Mouse (Mus musculus) MEL (cell line): ENCODE results near the gene B130006D01Rik. TPM values are rescaled to one million over a fixed set of nuclear protein-coding genes. Genes with fewer than 3 reads are reported as not detected.
A peak's percentile ranks its signal among the peaks of the same experiment; 100 is the strongest.

Experiments
- DNase-seq: peaks from one replicate; pipeline ENCODE4 v3.0.0; 2011; ENCODE audit warnings: low read depth, low spot score
- H3K27ac ChIP-seq: 2 replicates; pipeline ENCODE4 v1.5.1; 2012; ENCODE audit warnings: low read depth, mild to moderate bottlenecking, control low read depth, low read length, moderate library complexity; ENCODE audit not compliant: control insufficient read depth
- H3K27me3 ChIP-seq, 2 experiments: fragments of 150-350 bp in 1 of 2; sonication (generic) in 1 of 2; 2 replicates each; pipeline ENCODE4 v1.6.1; 2012; ENCODE audit warnings: low read length in 2 of 2, mild to moderate bottlenecking in 2 of 2, improper control_type of control experiment in 1 of 2, moderate library complexity in 1 of 2; ENCODE audit not compliant: insufficient read depth in 2 of 2, control insufficient read depth in 1 of 2
- H3K36me3 ChIP-seq, 2 experiments: 2 replicates each; pipeline ENCODE4 v1.6.1; 2012 to 2014; ENCODE audit warnings: low read length in 2 of 2, improper control_type of control experiment in 1 of 2, inconsistent platforms in 1 of 2, mild to moderate bottlenecking in 1 of 2; ENCODE audit not compliant: insufficient read depth in 2 of 2, control insufficient read depth in 1 of 2
- H3K4me1 ChIP-seq, 2 experiments: fragments of 150-350 bp in 1 of 2; sonication (generic) in 1 of 2; 2 replicates each; pipeline ENCODE4 v1.6.1; 2012; ENCODE audit warnings: low read length in 2 of 2, improper control_type of control experiment in 1 of 2, mild to moderate bottlenecking in 1 of 2; ENCODE audit not compliant: insufficient read depth in 2 of 2, control insufficient read depth in 1 of 2
- H3K4me3 ChIP-seq, 2 experiments: fragments of 150-350 bp in 1 of 2; sonication (generic) in 1 of 2; 2 replicates each; pipeline ENCODE4 v1.5.1; 2012; ENCODE audit warnings: low read depth in 2 of 2, low read length in 2 of 2, mild to moderate bottlenecking in 2 of 2, moderate library complexity in 2 of 2, control low read depth in 1 of 2, improper control_type of control experiment in 1 of 2; ENCODE audit not compliant: control insufficient read depth in 1 of 2, insufficient read depth in 1 of 2
- H3K79me2 ChIP-seq: 2 replicates; pipeline ENCODE4 v1.6.1; 2012; ENCODE audit warnings: mild to moderate bottlenecking, low read length, moderate library complexity; ENCODE audit not compliant: control insufficient read depth, poor library complexity, insufficient read depth
- H3K9ac ChIP-seq: 2 replicates; pipeline ENCODE4 v1.6.1; 2012; ENCODE audit warnings: low read depth, mild to moderate bottlenecking, control low read depth, low read length, moderate library complexity; ENCODE audit not compliant: control insufficient read depth, poor library complexity, severe bottlenecking
- H3K9me3 ChIP-seq: fragments of 150-350 bp; sonication (generic); replicated peaks from 2 replicates; pipeline ENCODE4 v1.6.1; 2012; ENCODE audit warnings: mild to moderate bottlenecking, low read length, improper control_type of control experiment, moderate library complexity; ENCODE audit not compliant: insufficient read depth
- BHLHE40 ChIP-seq: IDR thresholded peaks from 2 replicates; pipeline ENCODE4 v1.6.1; 2012; ENCODE audit warnings: low read depth, mild to moderate bottlenecking, inconsistent platforms, low read length, improper control_type of control experiment, borderline replicate concordance
- CHD1 ChIP-seq: IDR thresholded peaks from 2 replicates; pipeline ENCODE4 v1.6.1; 2012; ENCODE audit warnings: low read depth, mild to moderate bottlenecking, inconsistent platforms, low read length, improper control_type of control experiment
- CHD2 ChIP-seq: IDR thresholded peaks from 2 replicates; pipeline ENCODE4 v1.6.1; 2011; ENCODE audit warnings: low read length, improper control_type of control experiment
- E2F4 ChIP-seq: IDR thresholded peaks from 2 replicates; pipeline ENCODE4 v1.6.1; 2011; ENCODE audit warnings: low read depth, low read length, improper control_type of control experiment, borderline replicate concordance
- ELF1 ChIP-seq: IDR thresholded peaks from 2 replicates; pipeline ENCODE4 v1.6.1; 2014; ENCODE audit warnings: low read depth, mild to moderate bottlenecking, inconsistent platforms, low read length, improper control_type of control experiment, moderate library complexity
- EP300 ChIP-seq, 2 experiments: IDR thresholded peaks; 2 replicates each; pipeline ENCODE4 v1.6.1; 2011; ENCODE audit warnings: improper control_type of control experiment in 2 of 2, low read length in 2 of 2, low read depth in 1 of 2, mild to moderate bottlenecking in 1 of 2
- GATA1 ChIP-seq: IDR thresholded peaks from 2 replicates; pipeline ENCODE4 v1.6.1; 2011; ENCODE audit warnings: low read depth, low read length, improper control_type of control experiment
- HCFC1 ChIP-seq: IDR thresholded peaks from 2 replicates; pipeline ENCODE4 v1.6.1; 2012; ENCODE audit warnings: low read depth, mild to moderate bottlenecking, inconsistent platforms, low read length, improper control_type of control experiment, moderate library complexity
- JUND ChIP-seq: IDR thresholded peaks from 2 replicates; pipeline ENCODE4 v1.6.1; 2011; ENCODE audit warnings: low read depth, mild to moderate bottlenecking, improper control_type of control experiment, low read length
- KAT2A ChIP-seq: conservative IDR thresholded peaks from 2 replicates; pipeline ENCODE4 v1.6.1; 2012; ENCODE audit warnings: low read depth, low read length, improper control_type of control experiment, inconsistent platforms
- MAX ChIP-seq: IDR thresholded peaks from 2 replicates; pipeline ENCODE4 v1.6.1; 2011; ENCODE audit warnings: low read length, improper control_type of control experiment
- MAZ ChIP-seq: IDR thresholded peaks from 2 replicates; pipeline ENCODE4 v1.6.1; 2012; ENCODE audit warnings: low read depth, mild to moderate bottlenecking, inconsistent platforms, low read length, improper control_type of control experiment
- MYC ChIP-seq: IDR thresholded peaks from 2 replicates; pipeline ENCODE4 v1.6.1; 2011; ENCODE audit warnings: low read depth, mild to moderate bottlenecking, low read length, improper control_type of control experiment, moderate library complexity
- NELFE ChIP-seq: IDR thresholded peaks from 2 replicates; pipeline ENCODE4 v1.6.1; 2011; ENCODE audit warnings: low read depth, low read length, improper control_type of control experiment
- NRF1 ChIP-seq: IDR thresholded peaks from 2 replicates; pipeline ENCODE4 v1.6.1; 2014; ENCODE audit warnings: low read depth, mild to moderate bottlenecking, inconsistent platforms, low read length, improper control_type of control experiment, moderate library complexity; ENCODE audit not compliant: poor library complexity, insufficient read depth, severe bottlenecking
- POLR2A ChIP-seq, 2 experiments: IDR thresholded peaks; 2 replicates each; pipeline ENCODE4 v1.6.1; 2011 to 2012; ENCODE audit warnings: low read length in 2 of 2, mild to moderate bottlenecking in 2 of 2, control low read depth in 1 of 2, improper control_type of control experiment in 1 of 2, low read depth in 1 of 2, moderate library complexity in 1 of 2; ENCODE audit not compliant: control insufficient read depth in 1 of 2, insufficient read depth in 1 of 2, poor library complexity in 1 of 2
- POLR2AphosphoS2 ChIP-seq: IDR thresholded peaks from 2 replicates; pipeline ENCODE4 v1.6.1; 2011; ENCODE audit warnings: low read length, improper control_type of control experiment
- POLR2AphosphoS5 ChIP-seq: IDR thresholded peaks from 2 replicates; pipeline ENCODE4 v1.6.1; 2012; ENCODE audit warnings: low read depth, borderline replicate concordance, mild to moderate bottlenecking, inconsistent platforms, low read length, moderate library complexity, mixed read lengths
- RCOR1 ChIP-seq: IDR thresholded peaks from 2 replicates; pipeline ENCODE4 v1.6.1; 2012; ENCODE audit warnings: low read depth, mild to moderate bottlenecking, inconsistent platforms, low read length, improper control_type of control experiment
- SIN3A ChIP-seq: IDR thresholded peaks from 2 replicates; pipeline ENCODE4 v1.6.1; 2012; ENCODE audit warnings: low read length, improper control_type of control experiment, inconsistent platforms
- SMC3 ChIP-seq: IDR thresholded peaks from 2 replicates; pipeline ENCODE4 v1.6.1; 2011; ENCODE audit warnings: low read depth, low read length, improper control_type of control experiment
- TAL1 ChIP-seq: IDR thresholded peaks from 2 replicates; pipeline ENCODE4 v1.6.1; 2012; ENCODE audit warnings: mild to moderate bottlenecking, inconsistent platforms, low read length, moderate library complexity, mixed read lengths
- TBP ChIP-seq: IDR thresholded peaks from 2 replicates; pipeline ENCODE4 v1.8.0; 2011; ENCODE audit warnings: low read depth, low read length, improper control_type of control experiment
- TCF12 ChIP-seq: IDR thresholded peaks from 2 replicates; pipeline ENCODE4 v1.6.1; 2014; ENCODE audit warnings: low read depth, mild to moderate bottlenecking, inconsistent platforms, low read length, improper control_type of control experiment, moderate library complexity
- USF2 ChIP-seq, 2 experiments: IDR thresholded peaks; 2 replicates each; pipeline ENCODE4 v1.6.1; 2011 to 2012; ENCODE audit warnings: improper control_type of control experiment in 2 of 2, low read length in 2 of 2, borderline replicate concordance in 1 of 2, inconsistent platforms in 1 of 2, low read depth in 1 of 2, mild to moderate bottlenecking in 1 of 2; ENCODE audit not compliant: insufficient read depth in 1 of 2
- ZC3H11A ChIP-seq: IDR thresholded peaks from 2 replicates; pipeline ENCODE4 v1.6.1; 2012; ENCODE audit warnings: low read depth, mild to moderate bottlenecking, inconsistent platforms, low read length, improper control_type of control experiment
- ZKSCAN1 ChIP-seq: IDR thresholded peaks from 2 replicates; pipeline ENCODE4 v1.6.1; 2012; ENCODE audit warnings: low read depth, mild to moderate bottlenecking, inconsistent platforms, low read length, improper control_type of control experiment, moderate library complexity
- ZMIZ1 ChIP-seq: IDR thresholded peaks from 2 replicates; pipeline ENCODE4 v1.6.1; 2012; ENCODE audit warnings: low read depth, mild to moderate bottlenecking, inconsistent platforms, low read length, improper control_type of control experiment, moderate library complexity
- ZNF384 ChIP-seq: IDR thresholded peaks from 2 replicates; pipeline ENCODE4 v1.6.1; 2012; ENCODE audit warnings: low read depth, mild to moderate bottlenecking, inconsistent platforms, low read length, improper control_type of control experiment
- polyA plus RNA-seq, 2 experiments: library from polyadenylated mRNA; stranded (reverse) in 1 of 2; unstranded in 1 of 2; fragments of >175 nt in 1 of 2; fragments of >200 nt in 1 of 2; gene quantifications; 2 replicates each; pipeline versions ENCODE4 v1.2.1 to v1.2.4; 2012; ENCODE audit warnings: low replicate concordance in 2 of 2, low read depth in 1 of 2; ENCODE audit not compliant: insufficient read length in 2 of 2, insufficient read depth in 1 of 2, missing spikeins in 1 of 2
- total RNA-seq: library from RNA; depleted of rRNA; stranded (reverse); fragments of 300-350 nt; gene quantifications from 2 replicates; pipeline ENCODE4 v1.2.3, GENCODE M21; 2012

Gene B130006D01Rik
- total and polyA plus RNA-seq, 3 experiments = 0.11 to 0.73 TPM; not detected in 1

DNA sequence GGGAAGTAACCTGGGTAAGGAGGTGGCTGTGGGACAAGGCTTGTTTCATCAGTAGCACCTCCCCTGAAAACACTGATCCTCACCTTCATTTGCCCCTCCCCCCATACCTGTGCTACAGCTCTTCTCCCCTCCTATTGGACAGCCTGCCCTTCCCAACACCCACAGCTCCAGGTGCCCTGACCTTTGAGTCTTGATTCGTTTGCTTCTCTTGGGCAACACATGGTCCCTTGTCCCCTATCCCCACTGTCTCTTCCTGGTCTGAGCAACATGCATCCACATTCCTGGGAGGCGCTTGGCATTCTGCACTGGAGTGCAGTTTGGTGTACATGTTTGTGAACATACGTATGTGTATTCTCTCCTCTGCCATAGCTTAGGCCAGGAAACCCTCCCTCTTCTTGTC, 40.4 kb upstream of the B130006D01Rik start:
- Histone ChIP-seq H3K4me3 (no peak overlapping the region), H3K9me3 (no peaks in the 10 kb centered on the region), H3K4me1 (peaks cover 2 to 12% of the 10 kb centered on the region in 2 experiments; a peak in 2 of 4 replicates), H3K27ac (no peak overlapping the region), H3K79me2 (no peaks in the 10 kb centered on the region), H3K9ac (no peak overlapping the region), H3K27me3 (no peaks in the 10 kb centered on the region), H3K36me3 (peaks cover 6 to 9% of the 10 kb centered on the region in 2 experiments)
- TF ChIP-seq ZNF384 (no peak), TBP (no peak), POLR2AphosphoS5 (no peak), MYC (no peak), TCF12 (no peak), POLR2AphosphoS2 (no peak), KAT2A (no peak), BHLHE40 (no peak), ZC3H11A (no peak), JUND (no peak), MAZ (no peak), MAX (no peak), CHD1 (no peak), RCOR1 (no peak), ZKSCAN1 (no peak), POLR2A (IDR thresholded peaks at IDR 0.05; ENCODE audit: control insufficient read depth in 1 of 2, insufficient read depth in 1 of 2, low read depth in 1 of 2, low read length in 2 of 2, poor library complexity in 1 of 2) (no peak), EP300 (IDR thresholded peaks at IDR 0.05; ENCODE audit: low read depth in 1 of 2, low read length in 2 of 2) (no peak), TAL1 (no peak)
- no peak for DNase-seq

DNA sequence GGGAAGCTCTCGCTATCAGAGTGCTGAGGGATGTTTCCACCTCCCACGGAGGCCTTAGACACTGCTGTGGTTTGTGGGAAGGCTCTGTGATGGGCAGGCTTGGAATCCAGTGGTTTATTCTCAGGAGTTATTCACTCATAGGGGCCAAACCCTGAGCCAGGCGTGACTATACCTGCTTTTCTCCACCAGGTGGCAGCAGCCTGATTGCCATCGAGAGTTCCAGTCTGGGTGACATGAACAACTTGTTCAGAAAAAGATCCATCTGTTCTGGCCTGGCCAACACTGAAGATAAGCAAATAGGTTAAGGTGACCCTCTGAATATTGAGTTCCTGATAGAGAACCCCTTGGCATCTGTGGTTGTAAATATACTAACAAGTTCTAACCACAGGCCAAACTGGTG, 37.4 kb upstream of the B130006D01Rik start:
- DNase-seq = peak; percentile 91
- H3K27ac ChIP-seq = no peak overlapping the region
- H3K36me3 ChIP-seq = peaks cover 0 to 18% of the 10 kb centered on the region in 2 experiments; a peak in 2 of 4 replicates
- H3K9me3 ChIP-seq = no peaks in the 10 kb centered on the region
- H3K27me3 ChIP-seq = no peaks in the 10 kb centered on the region
- no peak overlapping the region for H3K9ac ChIP-seq
- peaks cover 5 to 35% of the 10 kb centered on the region in 2 experiments; a peak in 3 of 4 replicates for H3K4me1 ChIP-seq
- no peaks in the 10 kb centered on the region; the same call in 1 of the 2 replicates for H3K79me2 ChIP-seq
- no peak overlapping the region for H3K4me3 ChIP-seq
- TF ChIP-seq CHD2 (no peak), POLR2AphosphoS5 (no peak), POLR2AphosphoS2 (no peak), TBP (peak; percentile 65), MAX (peak; percentile 67), MYC (peak; percentile 41; the same call in 1 of the 2 replicates), ZMIZ1 (no peak), GATA1 (peak; percentile 58; the same call in 1 of the 2 replicates), EP300 (IDR thresholded peaks at IDR 0.05; ENCODE audit: low read depth in 1 of 2, low read length in 2 of 2) (0 out of 4 replicates have a peak, but pooled peaks of 1 of the 2 experiments have one; percentile 5), E2F4 (no peak), CHD1 (no peak), SIN3A (peak; percentile 89), SMC3 (peak; percentile 100), TAL1 (peak; percentile 16; the same call in 1 of the 2 replicates), NELFE (no peak), BHLHE40 (0 out of 2 replicates have a peak, but pooled peaks have one; percentile 34), ELF1 (peak; percentile 28; the same call in 1 of the 2 replicates), NRF1 (no peak), HCFC1 (peak; percentile 44; the same call in 1 of the 2 replicates), RCOR1 (no peak), JUND (no peak), USF2 (IDR thresholded peaks at IDR 0.05; ENCODE audit: borderline replicate concordance in 1 of 2, insufficient read depth in 1 of 2, low read depth in 1 of 2, low read length in 2 of 2) (no peak), ZC3H11A (peak; percentile 98), MAZ (peak; percentile 59; the same call in 1 of the 2 replicates), ZNF384 (0 out of 2 replicates have a peak, but pooled peaks have one; percentile 54)
